Mouse (Mus musculus) liver, embryonic 14.5 days (tissue): ENCODE measurements around the gene Slc38a6. TPM values are rescaled to one million over a fixed set of nuclear protein-coding genes. Genes with fewer than 3 reads are reported as not detected.
A peak's percentile ranks its signal among the peaks of the same experiment; 100 is the strongest.

Experiments used
- ATAC-seq: fragments of 200-750 bp; cut with Nextera tagmentation; 2 replicates; pipeline ENCODE4 v1.8.0; 2017; ENCODE audit warnings: moderate number of reproducible peaks, mild to moderate bottlenecking, moderate library complexity; ENCODE audit not compliant: insufficient read depth
- DNase-seq, 3 experiments: peaks; one replicate each; pipeline ENCODE4 v3.0.0-alpha.2; 2012 to 2013; ENCODE audit warnings: low read depth in 3 of 3, low spot score in 3 of 3
- H3K27ac ChIP-seq: fragments of 300-500 bp; sonication (generic); 2 replicates; pipeline ENCODE4 v1.5.1; 2014; ENCODE audit warnings: moderate library complexity, mild to moderate bottlenecking, control low read depth, inconsistent platforms
- H3K27me3 ChIP-seq: fragments of 300-500 bp; sonication (generic); 2 replicates; pipeline ENCODE4 v1.6.1; 2014; ENCODE audit warnings: mild to moderate bottlenecking, low read length, moderate library complexity; ENCODE audit not compliant: control insufficient read depth, insufficient read depth
- H3K36me3 ChIP-seq: fragments of 300-500 bp; sonication (generic); replicated peaks from 2 replicates; pipeline ENCODE4 v1.6.1; 2014; ENCODE audit warnings: low read depth; ENCODE audit not compliant: control insufficient read depth, insufficient read depth
- H3K4me1 ChIP-seq, 2 experiments: fragments of 200-500 bp in 1 of 2; fragments of 300-500 bp in 1 of 2; sonication (generic) in 1 of 2; replicated peaks; 2 replicates each; pipeline ENCODE4 v1.6.1; 2012 to 2014; ENCODE audit warnings: antibody characterized with exemption in 1 of 2, inconsistent platforms in 1 of 2, low read length in 1 of 2; ENCODE audit not compliant: control insufficient read depth in 2 of 2, insufficient read depth in 2 of 2
- H3K4me2 ChIP-seq: fragments of 300-500 bp; sonication (generic); 2 replicates; pipeline ENCODE4 v1.6.1; 2014; ENCODE audit warnings: low read depth, mild to moderate bottlenecking, control low read depth, moderate library complexity
- H3K4me3 ChIP-seq, 2 experiments: fragments of 200-500 bp in 1 of 2; fragments of 300-500 bp in 1 of 2; sonication (generic) in 1 of 2; 2 replicates each; pipeline ENCODE4 v1.5.1; 2012 to 2014; ENCODE audit warnings: low read depth in 2 of 2, low read length in 2 of 2, mild to moderate bottlenecking in 2 of 2, control low read depth in 1 of 2, inconsistent platforms in 1 of 2, moderate library complexity in 1 of 2; ENCODE audit not compliant: insufficient read depth in 1 of 2
- H3K9ac ChIP-seq: fragments of 300-500 bp; sonication (generic); replicated peaks from 2 replicates; pipeline ENCODE4 v1.6.1; 2014; ENCODE audit warnings: mild to moderate bottlenecking, control low read depth, moderate library complexity
- H3K9me3 ChIP-seq: fragments of 300-500 bp; sonication (generic); 2 replicates; pipeline ENCODE4 v1.6.1; 2016; ENCODE audit warnings: low read length, mixed read lengths; ENCODE audit not compliant: control insufficient read depth
- CTCF ChIP-seq: IDR thresholded peaks from 2 replicates; pipeline ENCODE4 v1.5.1; 2016; ENCODE audit warnings: antibody characterized with exemption, low read depth, control low read depth
- EP300 ChIP-seq: IDR thresholded peaks from 2 replicates; pipeline ENCODE4 v1.6.1; 2016; ENCODE audit warnings: antibody characterized with exemption, low read depth
- WGBS: fragments of 180-500 bp; shearing (Covaris S2); extraction: QIAGEN DNeasy Blood & Tissue Kit; methylation state at CpG from one replicate; pipeline ENCODE4 v1.1.7; 2014; ENCODE audit not compliant: insufficient replicate concordance; 5-methylcytosine and 5-hydroxymethylcytosine counted together
- polyA plus RNA-seq, 2 experiments: library from polyadenylated mRNA; depleted of rRNA in 1 of 2; stranded (reverse) in 1 of 2; unstranded in 1 of 2; fragments of >200 nt; fragmentation: Nextera tagmentation in 1 of 2; extraction: Ambion mirVana in 1 of 2; gene quantifications; 2 replicates each; pipeline versions ENCODE4 v1.2.1 to v1.2.3; 2012 to 2014

Gene Slc38a6
- polyA plus RNA-seq (2012; rRNA removed): 2.1 and 2.4 TPM in 2 replicates
- 1.1 and 2.1 TPM in 2 replicates for polyA plus RNA-seq (2014; fragmentation: Nextera tagmentation; extraction: Ambion mirVana)

DNA sequence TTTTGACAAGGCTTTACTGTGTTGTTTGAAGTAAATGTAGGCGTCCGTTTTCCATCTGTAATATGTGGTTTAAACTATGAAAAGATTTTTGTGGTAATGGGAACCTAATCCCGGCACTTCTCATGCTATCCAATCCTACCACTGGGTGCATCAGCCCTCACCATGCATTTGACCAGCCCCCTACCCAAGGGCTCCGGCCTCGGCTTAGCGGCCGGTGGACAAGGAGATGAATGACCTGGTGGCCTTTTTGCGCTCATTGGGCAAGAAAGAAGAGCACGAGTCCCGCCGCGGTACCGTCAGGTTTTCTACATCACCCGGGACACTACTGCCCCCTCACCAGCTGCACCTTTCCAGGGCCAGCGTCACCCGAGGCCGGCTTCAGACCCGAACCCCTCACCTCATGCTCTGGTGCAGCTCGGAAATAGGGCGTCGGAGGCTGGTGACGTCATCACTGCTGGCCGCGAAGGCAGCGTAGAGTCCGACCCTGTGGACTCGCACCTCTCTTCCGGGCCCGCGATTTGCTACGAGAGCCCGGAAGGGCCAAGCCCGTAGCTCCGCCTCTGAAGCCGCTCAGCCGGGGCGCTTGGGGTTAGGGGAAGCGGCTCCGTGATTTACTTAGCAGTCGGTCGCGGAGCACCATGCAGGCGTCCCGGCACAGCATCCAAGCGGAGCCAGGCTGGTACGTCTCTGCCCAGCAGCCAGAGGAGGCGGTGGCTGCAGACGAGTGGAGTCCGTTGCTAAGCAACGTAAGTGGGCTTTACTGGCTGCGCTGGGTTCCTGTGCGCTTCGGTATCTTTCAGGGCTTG lies at the start of gene Slc38a6, which contains the start of gene Trmt5:
Slc38a6 (plus strand) TSS at position 493 of the 806 bp plus-strand sequence.
Trmt5 (minus strand) TSS at position 424 of the 806 bp plus-strand sequence.
- peak within 1 kb of the TSS; percentile 88 for H3K9ac ChIP-seq
- WGBS: under 1% methylated on average over 53 of the region's 53 CpGs
- H3K27ac ChIP-seq: no peak within 1 kb of the TSS; the same call in 1 of the 2 replicates
- H3K36me3 ChIP-seq: 0 out of 2 replicates have a peak, but pooled peaks cover 2% of the 10 kb centered on the region
- ATAC-seq (peak; percentile 97), DNase-seq (peak; percentile 78 to 82 (median 82))
- H3K9me3 ChIP-seq: no peaks in the 10 kb centered on the region
- no peaks in the 10 kb centered on the region for H3K27me3 ChIP-seq
- H3K4me1 ChIP-seq: peaks cover 0 to 17% of the 10 kb centered on the region in 2 experiments; a peak in 2 of 4 replicates
- peak within 1 kb of the TSS; percentile 82 to 83 for H3K4me3 ChIP-seq
- TF ChIP-seq EP300 (no peak), CTCF (no peak)
- peak within 1 kb of the TSS; percentile 84 for H3K4me2 ChIP-seq

- ATAC-seq (no peak), DNase-seq (no peak)
- no peak overlapping the region for H3K4me2 ChIP-seq
- no peaks in the 10 kb centered on the region for H3K9me3 ChIP-seq
- no peak for TF ChIP-seq CTCF
- TF ChIP-seq EP300: no peak
- no peaks in the 10 kb centered on the region for H3K27me3 ChIP-seq
- no peak overlapping the region for H3K27ac ChIP-seq
- H3K36me3 ChIP-seq: no peaks in the 10 kb centered on the region
- 77% methylated on average over 10 of the region's 10 CpGs for WGBS
- no peak overlapping the region for H3K4me3 ChIP-seq
- H3K4me1 ChIP-seq: no peaks in the 10 kb centered on the region
- no peak overlapping the region for H3K9ac ChIP-seq
Measured at GRCm38 (mm10) chr12:73241960-73242359, 44.6 kb upstream of the Slc38a6 start.

- Histone ChIP-seq H3K9me3 (no peaks in the 10 kb centered on the region), H3K9ac (no peak overlapping the region), H3K4me3 (no peak overlapping the region), H3K4me1 (no peaks in the 10 kb centered on the region), H3K27me3 (no peaks in the 10 kb centered on the region), H3K36me3 (no peaks in the 10 kb centered on the region), H3K27ac (no peak overlapping the region), H3K4me2 (no peak overlapping the region)
- WGBS: 76% methylated on average over 5 of the region's 5 CpGs
- ATAC-seq: no peak
- no peak for TF ChIP-seq CTCF
- TF ChIP-seq EP300: no peak
- no peak for DNase-seq
Measured at GRCm38 (mm10) chr12:73245687-73246086, 40.9 kb upstream of the Slc38a6 start.

- H3K4me3 ChIP-seq: no peak overlapping the region
- no peak for ATAC-seq
- H3K4me1 ChIP-seq: no peaks in the 10 kb centered on the region
- H3K36me3 ChIP-seq: no peaks in the 10 kb centered on the region
- no peak overlapping the region for H3K4me2 ChIP-seq
- TF ChIP-seq CTCF (no peak), EP300 (no peak)
- no peak overlapping the region for H3K27ac ChIP-seq
- no peak overlapping the region for H3K9ac ChIP-seq
- no peak for DNase-seq
- H3K27me3 ChIP-seq: no peaks in the 10 kb centered on the region
- no peaks in the 10 kb centered on the region for H3K9me3 ChIP-seq
- 67% methylated on average over 2 of the region's 2 CpGs for WGBS
Measured at GRCm38 (mm10) chr12:73255006-73255405, 31.6 kb upstream of the Slc38a6 start.

DNA sequence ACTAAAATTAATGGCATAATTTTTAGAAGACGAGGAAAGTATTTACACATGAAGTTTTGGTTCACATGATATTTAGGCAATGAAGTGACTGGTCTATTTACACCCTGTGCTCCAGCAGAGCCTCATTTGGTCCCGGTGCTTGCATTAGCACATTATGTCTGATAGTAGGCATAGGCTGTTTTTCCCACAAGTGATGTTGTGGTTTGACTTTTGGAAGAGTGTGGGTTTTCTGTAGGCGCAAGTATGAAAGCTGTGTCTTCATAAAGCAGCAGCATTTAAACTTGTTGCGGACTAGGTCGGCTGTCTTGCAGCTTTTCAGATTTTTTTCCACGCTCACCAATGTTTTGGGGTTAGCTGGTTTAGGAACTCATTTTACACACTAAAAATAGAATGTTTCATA lies 27.3 kb upstream of the Slc38a6 start:
- Histone ChIP-seq H3K27ac (no peak overlapping the region), H3K9ac (no peak overlapping the region), H3K36me3 (no peaks in the 10 kb centered on the region), H3K9me3 (no peaks in the 10 kb centered on the region), H3K4me1 (no peaks in the 10 kb centered on the region), H3K4me3 (no peak overlapping the region), H3K27me3 (no peaks in the 10 kb centered on the region), H3K4me2 (no peak overlapping the region)
- TF ChIP-seq EP300 (no peak), CTCF (no peak)
- 79% methylated on average over 6 of the region's 6 CpGs for WGBS
- no peak for ATAC-seq
- no peak for DNase-seq
